Mouse (Mus musculus): ENCODE data around the gene A730071L15Rik.
A peak's percentile ranks its signal among the peaks of the same experiment; 100 is the strongest.

DNA sequence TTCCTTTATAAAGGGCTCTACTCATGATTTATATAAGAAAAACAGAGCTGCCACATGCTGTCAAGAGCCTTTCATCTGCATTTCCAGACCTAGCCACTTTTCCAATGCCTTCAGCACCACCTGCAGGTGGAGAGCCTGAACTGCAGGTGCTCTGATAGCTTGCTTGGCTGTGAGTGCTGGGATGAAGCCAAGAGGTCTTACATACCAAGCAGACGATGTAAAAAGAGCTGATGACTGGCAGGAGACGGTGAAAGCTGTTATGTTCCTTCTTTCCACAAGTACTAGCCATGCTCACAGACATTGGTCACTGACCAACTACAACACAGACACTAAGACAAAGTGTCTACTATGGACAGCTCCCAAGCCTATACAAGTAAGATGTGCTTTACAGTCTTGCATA, 12.0 kb upstream of the A730071L15Rik start:
- TF ChIP-seq CTCF (IDR thresholded peaks at IDR 0.05; ENCODE audit: low read depth, low read length) (peak; percentile 92), GATA2 (IDR thresholded peaks at IDR 0.05; ENCODE audit: borderline replicate concordance, low read depth, low read length) (no peak), GATA1 (IDR thresholded peaks at IDR 0.05; ENCODE audit: borderline replicate concordance, low read length) (no peak), TAL1 (conservative IDR thresholded peaks at IDR 0.05; ENCODE audit: low read depth, low read length) (no peak)
